Mouse (Mus musculus): ENCODE data around the gene Hnf1b.

Gene Hnf1b

DNA sequence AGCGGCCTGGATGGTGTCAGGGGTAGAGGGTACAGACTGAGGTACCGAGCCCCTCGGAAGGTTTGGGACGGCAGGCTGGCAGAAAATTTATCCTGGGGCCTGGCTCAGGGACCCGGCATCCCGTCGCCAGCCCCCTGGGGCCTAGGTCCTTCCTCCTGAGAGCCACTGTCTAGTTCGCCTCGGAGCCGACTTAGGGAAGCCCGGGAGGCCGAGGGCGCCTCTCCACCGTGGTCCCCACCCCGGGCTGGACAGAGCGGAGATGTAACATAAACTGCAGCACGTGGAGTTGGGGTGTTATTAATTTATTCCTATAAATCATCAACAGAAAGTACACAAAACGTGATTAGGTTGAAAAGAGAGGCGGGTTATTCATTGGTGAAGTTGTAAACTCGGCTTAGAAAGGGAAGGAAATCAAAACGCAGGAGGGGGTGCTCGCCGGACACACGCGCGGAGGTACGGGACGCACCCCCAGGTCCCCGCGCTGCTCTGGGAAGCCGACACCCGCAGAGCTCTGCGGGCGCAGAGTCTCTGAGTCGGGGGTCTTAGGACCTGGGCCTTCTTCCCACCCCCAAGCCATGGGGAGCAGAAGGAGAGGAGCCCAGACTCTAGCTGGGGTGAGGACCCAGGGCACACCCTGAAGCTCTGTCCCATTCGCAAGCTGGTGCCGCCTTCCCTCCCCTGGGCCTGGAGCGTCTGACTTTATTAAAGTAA is 2.8 kb downstream of the Hnf1b start:
- DNase-seq (ENCODE audit: low read depth, low spot score): no peak

DNA sequence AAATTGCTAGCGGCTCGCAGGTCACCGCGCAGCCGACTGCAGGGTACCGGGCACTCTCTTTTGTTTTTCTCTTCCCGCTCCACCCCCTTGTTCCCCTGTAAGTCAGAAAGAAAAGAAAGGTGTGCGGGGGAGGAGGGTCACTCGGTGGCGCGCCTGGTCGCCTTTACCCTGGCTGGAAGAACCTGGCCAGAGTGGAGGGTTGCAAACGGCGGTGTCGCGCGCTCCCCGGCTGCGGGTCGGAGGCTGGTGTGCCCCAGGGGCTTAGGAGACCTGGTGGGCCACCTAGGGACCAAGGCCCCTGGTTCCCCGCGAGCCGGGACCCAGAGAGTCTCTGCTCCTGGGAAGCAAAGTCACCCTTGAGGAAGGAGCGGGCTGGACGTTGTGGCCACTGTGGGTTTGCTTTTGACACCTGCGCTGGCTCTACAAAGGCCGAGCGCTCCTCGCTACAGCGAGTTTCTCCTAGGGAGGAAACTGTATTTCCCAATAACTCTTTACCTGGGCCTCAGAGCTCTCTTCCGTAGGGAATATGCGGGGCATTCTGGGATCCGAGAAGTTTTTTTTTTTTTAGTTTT is 3.4 kb downstream of the Hnf1b start:
- DNase-seq (ENCODE audit: low read depth, low spot score): no peak

DNA sequence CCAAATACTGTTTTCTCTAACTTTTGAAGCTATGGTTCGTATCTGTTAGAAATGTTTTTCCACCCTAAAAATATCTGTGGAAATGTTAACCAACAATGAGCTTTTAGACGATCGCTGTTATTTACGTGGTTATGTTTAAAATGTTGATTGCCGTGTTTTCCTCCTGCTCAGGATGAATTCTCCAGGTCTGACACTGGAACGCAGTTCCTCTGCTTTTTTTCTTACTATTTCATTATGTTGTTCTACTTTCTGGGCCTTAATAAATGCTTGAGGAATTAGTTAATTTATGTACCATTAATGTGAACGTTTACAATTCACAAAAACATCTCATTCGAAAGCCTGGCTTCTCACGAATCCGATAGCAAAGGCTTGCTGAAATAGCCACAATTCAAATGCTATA is 4.2 kb downstream of the Hnf1b start:
- no peak for DNase-seq (ENCODE audit: low read depth, low spot score)

GRCm38 (mm10) chr11:83854707-83855106 is 4.8 kb downstream of the Hnf1b start:
- DNase-seq (ENCODE audit: low read depth, low spot score): no peak

- no peak for DNase-seq (ENCODE audit: low read depth, low spot score)
Measured at GRCm38 (mm10) chr11:83857256-83857655, 7.4 kb downstream of the Hnf1b start.

DNA sequence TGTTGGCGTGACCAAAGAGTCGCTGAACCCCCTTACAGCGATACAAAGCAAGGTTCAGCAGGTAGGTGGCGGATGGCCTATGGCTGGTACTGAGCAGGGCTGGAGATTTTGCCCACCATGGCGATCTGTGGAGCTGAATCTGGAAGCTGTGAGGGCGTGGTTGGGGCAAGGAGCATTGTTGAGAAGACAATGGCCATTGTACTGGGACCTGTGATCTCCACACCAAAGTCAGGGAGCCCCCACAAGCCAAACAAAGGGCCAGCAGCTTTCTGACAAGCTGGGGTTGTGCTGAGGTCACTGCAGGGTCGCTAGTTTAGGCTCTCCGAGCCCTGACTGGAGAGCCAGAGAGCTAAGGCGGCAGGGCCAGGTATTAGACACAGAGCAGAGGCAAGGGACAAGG is 15.4 kb downstream of the Hnf1b start:
- no peak for DNase-seq (ENCODE audit: low read depth, low spot score)

GRCm38 (mm10) chr11:83867571-83867970 is 17.7 kb downstream of the Hnf1b start:
- DNase-seq (ENCODE audit: low read depth, low spot score): no peak

- no peak for DNase-seq (ENCODE audit: low read depth, low spot score)
Measured at GRCm38 (mm10) chr11:83869147-83869546, 19.3 kb downstream of the Hnf1b start.

DNA sequence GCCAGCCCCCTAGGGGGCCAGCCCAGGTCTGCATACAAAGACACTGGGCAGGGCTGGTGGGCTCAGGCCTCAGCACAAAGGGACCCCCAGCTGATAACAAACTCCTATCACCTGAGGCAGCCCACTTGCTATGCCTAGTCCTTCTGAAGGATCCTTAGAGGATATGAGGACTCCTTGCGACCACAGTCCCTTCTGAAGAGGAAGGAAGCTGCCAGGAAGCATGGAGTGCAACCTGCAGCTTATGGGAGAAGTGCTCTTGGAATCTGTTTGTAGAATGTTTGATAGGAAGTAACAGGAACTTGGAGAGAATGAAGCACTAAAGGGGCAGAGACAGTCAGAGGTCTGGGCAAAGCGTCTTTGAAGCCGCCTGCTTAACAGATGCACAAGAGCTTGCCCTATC is 19.8 kb downstream of the Hnf1b start:
- no peak for DNase-seq (ENCODE audit: low read depth, low spot score)

GRCm38 (mm10) chr11:83871780-83872554 is 22.1 kb downstream of the Hnf1b start:
- no peak for DNase-seq (ENCODE audit: low read depth, low spot score)

DNA sequence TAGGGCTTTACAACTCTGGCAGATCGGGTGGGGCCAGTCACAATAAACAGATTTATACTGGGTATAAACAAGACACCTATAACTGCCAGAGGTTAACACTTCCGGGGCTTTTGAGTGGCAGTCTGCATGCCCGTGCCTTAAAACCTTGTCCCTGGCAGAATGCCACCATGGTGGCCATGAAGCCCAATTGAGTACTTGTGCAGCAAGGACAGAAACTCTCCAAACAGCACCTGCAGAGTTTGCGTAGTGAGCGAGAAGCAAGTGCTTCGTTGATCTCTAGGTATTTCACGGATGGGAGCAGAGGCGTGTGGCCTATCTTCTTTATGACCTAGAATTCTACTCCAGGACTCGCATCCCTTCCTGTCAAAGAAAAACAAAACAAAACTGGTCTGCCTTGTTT is 23.6 kb downstream of the Hnf1b start:
- no peak for DNase-seq (ENCODE audit: low read depth, low spot score)

DNA sequence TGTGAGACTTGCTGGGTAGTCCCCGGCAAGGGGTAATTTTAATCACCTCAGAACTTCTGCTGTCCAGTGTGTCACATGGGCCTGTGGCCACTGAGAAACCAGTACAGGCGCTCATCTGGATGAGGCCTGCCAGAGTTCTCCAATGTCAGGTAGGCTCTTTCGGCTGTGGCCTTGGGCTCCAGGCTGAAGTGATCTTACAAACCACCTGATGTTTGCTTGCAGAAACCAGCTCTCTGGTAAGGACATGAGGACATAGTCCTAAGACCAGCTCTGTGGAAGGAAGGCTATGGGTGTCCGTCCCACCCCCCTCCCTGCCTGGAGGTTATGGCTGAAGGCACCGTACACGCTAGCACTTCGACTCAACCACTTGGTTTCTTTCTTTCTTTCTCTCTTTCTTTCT is 26.8 kb downstream of the Hnf1b start:
- no peak for DNase-seq (ENCODE audit: low read depth, low spot score)

GRCm38 (mm10) chr11:83877765-83878164 is 27.9 kb downstream of the Hnf1b start:
- no peak for DNase-seq (ENCODE audit: low read depth, low spot score)

- DNase-seq (ENCODE audit: low read depth, low spot score): no peak
Measured at GRCm38 (mm10) chr11:83878417-83878952, 28.6 kb downstream of the Hnf1b start.

DNA sequence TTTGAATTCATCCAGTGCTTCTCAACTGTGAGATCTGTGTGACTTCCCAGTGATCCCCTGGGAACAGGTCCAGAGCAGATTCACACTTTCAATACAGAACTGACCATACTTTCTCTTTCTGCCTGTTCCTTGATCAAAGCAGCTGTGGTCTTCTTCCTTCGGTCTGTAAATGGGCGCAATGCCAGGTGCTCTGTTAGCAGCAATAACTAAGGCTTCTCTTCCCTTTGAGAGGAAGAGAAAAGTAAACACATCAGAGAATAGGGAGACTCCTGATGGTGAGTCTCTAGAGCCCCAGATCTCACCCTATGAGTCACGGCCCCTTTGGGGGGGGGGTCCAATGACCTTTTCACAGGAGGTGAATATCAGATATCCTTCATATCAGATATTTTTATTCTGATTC is 29.3 kb downstream of the Hnf1b start:
- no peak for DNase-seq (ENCODE audit: low read depth, low spot score)

GRCm38 (mm10) chr11:83881438-83881837 is 31.6 kb downstream of the Hnf1b start:
- DNase-seq (ENCODE audit: low read depth, low spot score): no peak

DNA sequence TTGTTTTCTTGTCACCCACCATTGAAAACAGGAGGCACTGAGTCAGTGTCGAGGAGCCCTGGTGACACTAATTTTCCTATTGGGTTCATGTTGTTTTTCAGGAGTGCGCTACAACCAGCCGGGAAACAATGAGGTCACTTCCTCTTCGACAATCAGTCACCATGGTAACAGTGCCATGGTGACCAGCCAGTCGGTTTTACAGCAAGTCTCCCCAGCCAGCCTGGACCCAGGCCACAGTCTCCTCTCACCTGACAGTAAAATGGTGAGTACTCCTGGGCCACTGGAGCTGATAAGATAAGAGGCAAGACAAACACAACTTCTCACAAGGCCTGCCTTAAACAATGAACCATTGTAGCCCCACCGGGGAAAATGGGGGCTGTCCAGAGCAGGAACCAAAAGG is 32.7 kb downstream of the Hnf1b start:
- DNase-seq (ENCODE audit: low read depth, low spot score): no peak

GRCm38 (mm10) chr11:83883074-83883473 is 33.2 kb downstream of the Hnf1b start:
- no peak for DNase-seq (ENCODE audit: low read depth, low spot score)

DNA sequence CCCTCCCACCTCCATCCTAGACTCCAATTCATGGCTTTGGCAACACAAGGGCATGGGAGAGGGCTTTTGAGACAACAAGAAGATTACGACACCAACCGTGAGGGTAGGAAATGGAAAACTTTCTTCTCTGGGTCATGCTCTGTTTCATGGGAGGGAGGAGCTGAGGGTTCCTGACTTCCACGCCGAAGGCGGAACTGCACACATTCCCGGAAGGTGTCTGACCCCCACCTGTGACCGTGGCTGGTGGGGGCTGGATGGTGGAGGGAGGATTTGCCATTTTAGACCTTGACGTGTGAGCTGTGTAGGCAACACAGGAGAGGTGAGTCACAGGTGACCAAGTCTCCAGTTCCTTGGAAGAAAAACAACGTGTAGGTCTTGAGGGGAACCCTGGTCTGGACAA is 33.9 kb downstream of the Hnf1b start:
- no peak for DNase-seq (ENCODE audit: low read depth, low spot score)

- DNase-seq (ENCODE audit: low read depth, low spot score): no peak
Measured at GRCm38 (mm10) chr11:83885175-83885574, 35.3 kb downstream of the Hnf1b start.

DNA sequence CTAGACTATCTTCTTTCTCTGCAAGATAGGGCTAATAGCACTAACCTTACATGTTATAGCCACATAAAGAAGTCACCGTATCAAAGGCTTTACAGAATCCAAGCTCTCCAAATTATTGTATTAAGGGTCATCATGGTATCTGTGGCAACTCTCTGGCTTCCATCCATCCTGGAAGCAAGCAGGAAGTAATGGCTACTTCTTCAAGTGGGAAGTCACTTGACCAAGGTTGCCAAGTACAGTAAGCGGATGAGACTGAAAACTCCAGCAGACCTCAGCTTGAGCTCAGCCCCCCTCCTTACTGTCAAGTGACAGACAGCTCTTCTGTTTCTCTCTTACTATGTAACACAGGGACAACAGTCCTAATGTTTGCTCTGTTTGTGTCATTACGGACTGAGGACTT is 36.9 kb downstream of the Hnf1b start:
- no peak for DNase-seq (ENCODE audit: low read depth, low spot score)

DNA sequence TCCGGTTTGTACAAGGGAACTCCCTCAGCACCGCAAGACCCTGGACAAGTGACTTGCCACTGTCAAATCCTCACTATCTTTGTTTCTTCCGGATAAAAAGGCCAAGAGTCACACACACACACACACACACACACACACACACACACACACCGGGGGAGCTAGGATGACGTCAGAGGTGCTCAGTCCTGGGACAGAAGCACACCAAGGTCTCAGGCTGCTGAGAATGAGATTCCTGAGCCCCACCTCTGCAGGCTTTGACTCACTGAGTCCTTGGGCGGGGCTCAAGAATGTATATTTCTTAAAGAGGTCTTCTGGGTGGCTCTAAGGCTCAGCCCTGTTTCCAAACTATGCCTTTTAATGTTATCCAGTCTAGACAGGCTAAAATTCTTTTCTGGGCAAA is 41.5 kb downstream of the Hnf1b start:
- no peak for DNase-seq (ENCODE audit: low read depth, low spot score)

DNA sequence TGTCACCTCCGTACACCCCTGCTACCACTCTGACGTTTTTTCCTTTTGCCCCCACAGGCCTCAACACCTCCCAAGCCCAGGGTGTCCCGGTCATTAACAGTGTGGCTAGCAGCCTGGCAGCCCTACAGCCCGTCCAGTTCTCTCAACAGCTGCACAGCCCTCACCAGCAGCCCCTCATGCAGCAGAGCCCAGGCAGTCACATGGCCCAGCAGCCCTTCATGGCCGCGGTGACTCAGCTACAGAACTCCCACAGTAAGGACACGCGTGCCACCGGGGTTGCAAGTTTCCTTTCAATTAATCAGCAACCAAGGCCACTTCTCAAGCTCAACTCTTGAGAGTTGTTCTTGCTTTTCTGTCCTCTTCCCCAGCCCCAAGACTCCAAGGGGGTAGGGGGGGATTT is 43.5 kb downstream of the Hnf1b start:
- DNase-seq (ENCODE audit: low read depth, low spot score): no peak

Data from retina, adult 2 months (tissue).